Mouse (Mus musculus) intestine, postnatal 0 days (tissue): ENCODE data around the gene Yap1. TPM values are rescaled to one million over a fixed set of nuclear protein-coding genes. Genes with fewer than 3 reads are reported as not detected.

Experiments
- ATAC-seq: fragments of 200-750 bp; cut with Nextera tagmentation; 2 replicates; pipeline ENCODE4 v1.8.0; 2017; ENCODE audit warnings: mild to moderate bottlenecking, moderate TSS enrichment, moderate library complexity
- H3K27ac ChIP-seq: fragments of 300-500 bp; sonication (generic); 2 replicates; pipeline ENCODE4 v1.5.1; 2014; ENCODE audit warnings: mild to moderate bottlenecking, low read depth, low read length, moderate library complexity
- H3K27me3 ChIP-seq: fragments of 300-500 bp; sonication (generic); replicated peaks from 2 replicates; pipeline ENCODE4 v1.6.1; 2014; ENCODE audit warnings: low read length, mixed read lengths; ENCODE audit not compliant: control insufficient read depth, insufficient read depth
- H3K36me3 ChIP-seq: fragments of 300-500 bp; sonication (generic); 2 replicates; pipeline ENCODE4 v1.6.1; 2014; ENCODE audit warnings: mild to moderate bottlenecking, moderate library complexity; ENCODE audit not compliant: control insufficient read depth, insufficient read depth
- H3K4me1 ChIP-seq: fragments of 300-500 bp; sonication (generic); replicated peaks from 2 replicates; pipeline ENCODE4 v1.6.1; 2014; ENCODE audit warnings: antibody characterized with exemption, low read length, mixed read lengths; ENCODE audit not compliant: control insufficient read depth, insufficient read depth
- H3K4me2 ChIP-seq: fragments of 300-500 bp; sonication (generic); replicated peaks from 2 replicates; pipeline ENCODE4 v1.6.1; 2014; ENCODE audit warnings: low read depth, mild to moderate bottlenecking, moderate library complexity
- H3K4me3 ChIP-seq: fragments of 300-500 bp; sonication (generic); 2 replicates; pipeline ENCODE4 v1.5.1; 2014; ENCODE audit warnings: low read depth, low read length
- H3K9ac ChIP-seq: fragments of 300-500 bp; sonication (generic); 2 replicates; pipeline ENCODE4 v1.6.1; 2014; ENCODE audit warnings: mild to moderate bottlenecking, low read depth, low read length
- H3K9me3 ChIP-seq: fragments of 300-500 bp; sonication (generic); 2 replicates; pipeline ENCODE4 v1.6.1; 2016; ENCODE audit warnings: mixed run types; ENCODE audit not compliant: control insufficient read depth
- CTCF ChIP-seq: sonication (generic); IDR thresholded peaks from 2 replicates; pipeline ENCODE4 v1.5.1; 2016; ENCODE audit warnings: low read depth, mild to moderate bottlenecking, control low read depth, antibody characterized with exemption, moderate library complexity
- WGBS: fragments of 180-500 bp; shearing (Covaris S2); extraction: QIAGEN DNeasy Blood & Tissue Kit; methylation state at CpG from one replicate; pipeline ENCODE4 v1.1.7; 2014; 5-methylcytosine and 5-hydroxymethylcytosine counted together
- polyA plus RNA-seq: library from polyadenylated mRNA; unstranded; fragments of >200 nt; fragmentation: Nextera tagmentation; extraction: Ambion mirVana; gene quantifications from 2 replicates; pipeline ENCODE4 v1.2.1, GENCODE M21; 2015

Gene Yap1
- polyA plus RNA-seq, 1 experiment from 2014 or later = 11.4 TPM

- no peaks in the 10 kb centered on the region for H3K27me3 ChIP-seq
- peak; percentile 66 for TF ChIP-seq CTCF
- no peak overlapping the region for H3K9ac ChIP-seq
- ATAC-seq = peak; percentile 96
- H3K4me3 ChIP-seq = peak overlapping the region; percentile 35
- H3K36me3 ChIP-seq = no peaks in the 10 kb centered on the region
- WGBS = 4% methylated on average over 11 of the region's 11 CpGs
- H3K4me2 ChIP-seq = peak overlapping the region; percentile 67
- no peak overlapping the region for H3K27ac ChIP-seq
- H3K9me3 ChIP-seq = no peaks in the 10 kb centered on the region
- H3K4me1 ChIP-seq = no peaks in the 10 kb centered on the region
Measured at GRCm38 (mm10) chr9:7914487-7914886, 89.9 kb downstream of the Yap1 start.

- peak overlapping the region; percentile 35 for H3K4me3 ChIP-seq
Measured at GRCm38 (mm10) chr9:7913953-7914352, 90.4 kb downstream of the Yap1 start.

GRCm38 (mm10) chr9:7907351-7907985 is 96.9 kb downstream of the Yap1 start:
- no peak overlapping the region for H3K4me3 ChIP-seq
- 0 out of 2 replicates have a peak, but pooled peaks have one; percentile 14 for TF ChIP-seq CTCF
- ATAC-seq = no peak
- WGBS = 92% methylated on average over 2 of the region's 2 CpGs
- H3K4me2 ChIP-seq = no peak overlapping the region
- no peaks in the 10 kb centered on the region for H3K36me3 ChIP-seq
- H3K27me3 ChIP-seq = no peaks in the 10 kb centered on the region
- H3K9me3 ChIP-seq = no peaks in the 10 kb centered on the region
- H3K27ac ChIP-seq = no peak overlapping the region
- no peaks in the 10 kb centered on the region for H3K4me1 ChIP-seq
- no peak overlapping the region for H3K9ac ChIP-seq

More at GRCm38 (mm10) chr9:7913953-7914352, 90.4 kb downstream of the Yap1 start:
- no peak for ATAC-seq
- no peaks in the 10 kb centered on the region for H3K9me3 ChIP-seq
- no peaks in the 10 kb centered on the region for H3K27me3 ChIP-seq
- no peak overlapping the region for H3K27ac ChIP-seq
- 56% methylated on average over 19 of the region's 19 CpGs for WGBS
- H3K9ac ChIP-seq = no peak overlapping the region
- no peaks in the 10 kb centered on the region for H3K4me1 ChIP-seq
- no peaks in the 10 kb centered on the region for H3K36me3 ChIP-seq
- H3K4me2 ChIP-seq = peak overlapping the region; percentile 67
- no peak for TF ChIP-seq CTCF

- Histone ChIP-seq H3K36me3 (no peaks in the 10 kb centered on the region), H3K27ac (no peak overlapping the region), H3K4me2 (no peak overlapping the region), H3K9me3 (no peaks in the 10 kb centered on the region), H3K27me3 (no peaks in the 10 kb centered on the region), H3K4me1 (no peaks in the 10 kb centered on the region), H3K9ac (no peak overlapping the region), H3K4me3 (no peak overlapping the region)
- TF ChIP-seq CTCF = no peak
- ATAC-seq = no peak
- 30% methylated on average over 1 of the region's 1 CpGs for WGBS
Measured at GRCm38 (mm10) chr9:7906564-7906963, 97.8 kb downstream of the Yap1 start.

- 79% methylated on average over 5 of the region's 5 CpGs for WGBS
- Histone ChIP-seq H3K9ac (no peak overlapping the region), H3K27ac (no peak overlapping the region), H3K4me2 (no peak overlapping the region), H3K4me1 (no peaks in the 10 kb centered on the region), H3K4me3 (no peak overlapping the region), H3K9me3 (no peaks in the 10 kb centered on the region), H3K36me3 (no peaks in the 10 kb centered on the region), H3K27me3 (no peaks in the 10 kb centered on the region)
- ATAC-seq = no peak
- TF ChIP-seq CTCF = no peak
Measured at GRCm38 (mm10) chr9:7903825-7904224, 100.6 kb downstream of the Yap1 start.

- no peaks in the 10 kb centered on the region for H3K36me3 ChIP-seq
Measured at GRCm38 (mm10) chr9:7903262-7903661, 101.1 kb downstream of the Yap1 start.

More at GRCm38 (mm10) chr9:7903262-7903661, 101.1 kb downstream of the Yap1 start:
- Histone ChIP-seq H3K9ac (no peak overlapping the region), H3K4me3 (no peak overlapping the region), H3K4me2 (no peak overlapping the region), H3K27ac (no peak overlapping the region), H3K4me1 (no peaks in the 10 kb centered on the region), H3K9me3 (no peaks in the 10 kb centered on the region), H3K27me3 (no peaks in the 10 kb centered on the region)
- no peak for ATAC-seq
- 82% methylated on average over 2 of the region's 2 CpGs for WGBS
- no peak for TF ChIP-seq CTCF
